Mouse (Mus musculus) liver, postnatal 0 days (tissue): Measurements from ENCODE around the gene Hdc.

Source experiments
- CTCF ChIP-seq: sonication (generic); IDR thresholded peaks from 2 replicates; pipeline ENCODE4 v1.5.1; 2016; ENCODE audit warnings: antibody characterized with exemption, low read depth
- EP300 ChIP-seq: IDR thresholded peaks from 2 replicates; pipeline ENCODE4 v1.6.1; 2016; ENCODE audit warnings: antibody characterized with exemption, low read depth, mild to moderate bottlenecking

DNA sequence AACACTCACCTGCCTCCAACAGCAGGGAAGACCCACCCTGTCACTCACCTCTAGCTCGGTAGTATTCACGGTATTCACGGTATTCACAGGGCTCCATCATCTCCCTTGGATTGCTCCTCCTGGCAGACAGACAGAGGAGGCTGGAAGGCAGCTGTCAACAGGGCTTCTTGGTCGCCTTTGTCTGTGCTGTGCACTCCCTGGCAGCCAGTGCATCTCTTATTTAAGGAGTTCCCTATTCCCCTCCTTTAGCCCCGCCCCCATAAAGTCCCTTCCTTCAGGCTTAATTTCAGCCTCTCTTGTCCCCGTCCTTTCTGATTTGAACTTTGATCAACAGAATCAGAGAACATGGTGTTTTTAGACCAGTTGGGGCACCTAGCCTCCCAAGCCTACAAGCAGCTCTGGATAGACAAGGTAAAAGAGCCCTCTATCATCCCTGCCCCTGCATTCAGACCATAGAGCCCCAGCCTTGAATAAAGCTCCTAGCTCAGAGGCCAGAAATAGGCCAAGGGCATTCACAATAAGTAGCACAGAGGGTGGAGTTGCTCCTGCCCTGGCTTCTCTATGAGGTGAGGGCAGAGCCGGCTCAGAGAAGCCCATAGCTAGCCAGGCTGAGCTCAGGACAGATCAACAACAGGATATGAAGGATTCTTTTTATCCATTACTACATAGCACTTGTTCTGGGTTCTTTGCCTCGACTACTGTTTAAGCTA, 474 bp downstream of the Hdc start:
- TF ChIP-seq CTCF, result no peak
- no peak for TF ChIP-seq EP300
